Mouse (Mus musculus) kidney, adult 2 months (tissue): ENCODE results near the gene Casp3.

Source experiments
- CTCF ChIP-seq: fragments of 200-500 bp; conservative IDR thresholded peaks from 2 replicates; pipeline ENCODE4 v1.5.1; 2011; ENCODE audit warnings: low read depth, mild to moderate bottlenecking, control low read depth, low read length, moderate library complexity, mixed read lengths; ENCODE audit not compliant: insufficient read depth, insufficient read length
- POLR2A ChIP-seq: fragments of 200-500 bp; IDR thresholded peaks from one replicate; pipeline ENCODE4 v1.6.1; 2011; ENCODE audit warnings: low read depth, low read length, control low read depth

DNA sequence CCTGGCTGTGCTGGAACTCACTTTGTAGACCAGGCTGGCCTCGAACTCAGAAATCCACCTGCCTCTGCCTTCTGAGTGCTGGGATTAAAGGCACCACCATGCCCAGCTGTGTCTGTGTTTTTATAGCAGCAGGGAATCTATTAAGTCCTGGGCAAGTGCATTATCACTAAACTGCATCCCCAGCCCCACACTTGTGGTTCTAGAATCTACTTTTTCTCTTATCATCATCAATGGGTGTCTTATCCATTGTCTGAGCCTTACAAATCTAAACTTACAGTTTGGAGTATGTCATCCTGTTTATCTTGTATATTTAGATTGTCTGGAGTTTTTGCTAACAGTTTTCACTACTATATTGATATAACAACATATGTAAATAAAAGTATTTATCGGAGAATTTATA is 28.4 kb upstream of the Casp3 start:
- no peak for TF ChIP-seq POLR2A
- no peak for TF ChIP-seq CTCF
